Mouse (Mus musculus) layer of hippocampus, adult 11-12 months (tissue): Measurements from ENCODE around the gene Zfhx3.
A peak's percentile ranks its signal among the peaks of the same experiment; 100 is the strongest.

ENCODE experiments used
- DNase-seq: peaks from one replicate; pipeline ENCODE4 v3.0.0; 2022; ENCODE audit warnings: low spot score

The Zfhx3 gene

DNA sequence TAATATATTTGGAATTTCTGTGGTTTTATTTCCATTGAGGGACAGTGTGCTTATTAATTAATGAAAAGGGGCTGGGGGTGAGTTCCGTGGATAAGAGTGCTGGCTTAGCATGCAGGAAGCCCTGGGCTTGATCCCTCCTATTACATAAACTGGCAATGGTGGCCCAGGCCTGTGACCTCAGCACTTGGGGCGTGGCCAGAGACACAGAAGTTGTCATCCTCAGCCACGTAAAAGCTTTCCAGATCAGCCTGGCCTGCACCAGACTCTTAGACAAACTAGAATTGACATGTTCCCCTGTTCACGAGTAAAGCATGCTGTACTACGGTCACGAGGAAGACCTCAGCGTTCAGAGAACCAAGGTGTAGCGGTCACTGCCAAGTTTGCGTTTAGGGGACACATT, 808.4 kb downstream of the Zfhx3 start:
- no peak for DNase-seq

- no peak for DNase-seq
These were observed 812.1 kb downstream of the Zfhx3 start for GRCm38 (mm10) chr8:108754556-108754955.

GRCm38 (mm10) chr8:108755400-108756325, 813.2 kb downstream of the Zfhx3 start:
- DNase-seq = no peak

GRCm38 (mm10) chr8:108759511-108760330, 817.3 kb downstream of the Zfhx3 start:
- DNase-seq = peak; percentile 60

DNA sequence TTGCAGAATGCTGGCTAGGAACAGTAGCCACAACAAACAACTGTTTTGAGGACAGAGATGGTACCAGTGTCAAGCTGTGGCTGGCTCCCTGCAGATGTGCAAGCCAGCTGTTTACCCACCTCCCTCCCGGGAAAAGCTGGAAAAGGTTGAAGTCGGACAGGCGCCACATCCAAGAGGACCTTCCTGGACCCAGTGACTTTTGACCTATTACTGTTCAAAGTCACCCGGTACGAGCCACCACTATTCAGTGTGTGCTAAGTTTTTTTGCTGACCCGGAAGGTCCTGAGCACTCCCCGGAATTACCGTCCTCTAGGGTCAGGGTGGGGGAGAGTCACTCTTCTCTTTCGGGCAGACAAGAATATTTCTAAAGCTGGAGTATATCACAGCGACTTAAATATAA, 818.3 kb downstream of the Zfhx3 start:
- DNase-seq = no peak

GRCm38 (mm10) chr8:108762567-108762966, 820.1 kb downstream of the Zfhx3 start:
- DNase-seq = no peak

DNA sequence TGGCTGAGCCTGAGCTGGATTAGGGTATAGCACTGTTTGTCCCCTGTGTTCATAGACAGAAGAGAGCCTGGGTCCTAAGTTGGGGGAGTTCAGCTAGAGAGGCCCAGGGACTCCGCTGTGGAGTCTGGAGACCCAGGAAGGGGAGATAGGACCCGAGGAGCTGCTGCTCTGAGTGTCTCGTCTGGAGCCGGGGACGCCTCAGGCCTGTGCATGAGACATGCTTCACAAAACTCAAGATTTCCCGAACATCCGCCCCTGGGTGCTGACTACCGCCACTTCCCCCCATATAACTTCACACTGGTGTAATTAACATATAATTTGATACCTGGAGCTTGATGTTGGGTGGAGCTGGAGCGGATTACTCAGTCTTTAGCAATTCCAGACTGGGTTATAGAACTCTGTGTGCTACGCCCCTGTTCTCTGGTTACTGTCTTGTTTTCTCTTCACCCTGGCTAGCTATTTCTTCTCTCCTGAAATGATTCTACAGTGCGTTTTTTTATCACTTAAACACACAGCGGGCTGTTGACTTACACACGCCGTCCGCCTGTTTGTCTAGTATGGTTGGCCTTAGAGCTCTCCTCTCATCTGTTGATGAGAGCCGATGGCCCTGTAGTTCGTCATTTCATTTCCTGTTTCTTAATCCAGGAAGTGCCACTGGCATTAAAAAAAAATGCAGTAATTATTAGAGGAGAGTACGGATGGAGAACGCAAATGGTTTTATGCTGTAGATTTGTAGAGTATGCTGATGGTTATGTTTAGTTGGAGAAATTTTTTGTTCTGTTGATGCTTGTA, 822.2 kb downstream of the Zfhx3 start:
- DNase-seq = no peak

DNA sequence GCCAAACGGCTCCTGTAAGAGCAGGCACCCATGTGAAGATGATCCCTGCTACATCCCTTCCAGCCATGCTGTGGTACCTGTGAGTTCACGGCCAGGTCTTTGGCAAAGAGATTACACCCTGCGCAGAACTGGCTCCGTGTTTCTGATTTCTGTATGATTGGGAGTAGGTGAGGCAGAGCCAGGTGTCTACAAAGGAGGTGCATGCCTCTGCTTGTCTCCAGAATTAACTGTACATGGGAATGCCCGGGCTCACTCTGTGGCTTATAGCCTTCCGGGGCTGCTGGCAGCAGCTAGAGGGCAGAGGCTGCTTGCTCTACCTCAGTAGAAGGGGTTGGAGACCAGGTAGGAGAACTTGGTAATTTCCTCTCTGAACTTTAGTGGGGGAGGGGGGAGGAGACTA, 823.7 kb downstream of the Zfhx3 start:
- DNase-seq = no peak

DNA sequence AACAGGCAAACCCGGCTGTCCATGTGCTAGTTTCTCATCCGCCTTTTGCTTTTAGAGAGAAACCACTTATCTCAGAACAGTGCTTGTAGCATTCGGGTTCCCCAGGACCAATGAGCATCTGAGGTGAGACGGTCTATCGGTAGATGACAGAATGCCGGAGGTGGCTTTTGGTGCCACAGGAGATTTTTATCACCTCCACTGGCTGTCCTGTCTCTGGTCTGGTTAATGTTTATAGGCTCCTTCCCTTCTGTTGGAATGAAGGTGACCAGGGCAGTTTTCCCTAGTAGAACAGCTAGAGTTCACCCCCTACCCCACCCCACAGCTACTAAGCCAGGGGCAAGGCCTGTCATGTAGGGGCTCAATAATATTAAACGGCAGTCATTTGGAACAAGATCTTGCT, 825.6 kb downstream of the Zfhx3 start:
- no peak for DNase-seq

DNA sequence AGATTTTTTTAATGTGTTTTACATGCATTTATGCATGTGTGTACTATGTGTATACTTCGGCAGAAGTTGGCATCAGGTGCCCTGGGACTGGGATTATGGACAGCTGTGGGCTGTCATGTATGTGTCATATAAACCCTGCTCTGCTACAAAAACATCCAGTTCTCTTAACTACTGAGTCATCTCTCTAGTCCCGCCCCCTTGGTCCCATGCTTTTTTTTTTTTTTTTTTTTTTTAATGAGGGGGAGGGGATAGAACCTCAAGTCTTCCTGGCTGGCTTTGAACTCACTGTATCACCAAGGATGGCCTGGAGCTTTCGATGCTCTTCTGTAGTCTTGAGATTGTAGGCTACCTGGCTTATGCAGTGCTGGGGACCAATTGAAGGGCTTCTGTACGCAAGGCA, 827.9 kb downstream of the Zfhx3 start:
- DNase-seq = no peak

- DNase-seq = no peak
These were observed 831.0 kb downstream of the Zfhx3 start for GRCm38 (mm10) chr8:108773436-108773835.

GRCm38 (mm10) chr8:108778063-108778462, 835.6 kb downstream of the Zfhx3 start:
- no peak for DNase-seq

- no peak for DNase-seq
These were observed 836.1 kb downstream of the Zfhx3 start for GRCm38 (mm10) chr8:108778551-108778950.

GRCm38 (mm10) chr8:108780766-108781165, 838.3 kb downstream of the Zfhx3 start:
- no peak for DNase-seq

GRCm38 (mm10) chr8:108781192-108781591, 838.7 kb downstream of the Zfhx3 start:
- peak; percentile 32 for DNase-seq

DNA sequence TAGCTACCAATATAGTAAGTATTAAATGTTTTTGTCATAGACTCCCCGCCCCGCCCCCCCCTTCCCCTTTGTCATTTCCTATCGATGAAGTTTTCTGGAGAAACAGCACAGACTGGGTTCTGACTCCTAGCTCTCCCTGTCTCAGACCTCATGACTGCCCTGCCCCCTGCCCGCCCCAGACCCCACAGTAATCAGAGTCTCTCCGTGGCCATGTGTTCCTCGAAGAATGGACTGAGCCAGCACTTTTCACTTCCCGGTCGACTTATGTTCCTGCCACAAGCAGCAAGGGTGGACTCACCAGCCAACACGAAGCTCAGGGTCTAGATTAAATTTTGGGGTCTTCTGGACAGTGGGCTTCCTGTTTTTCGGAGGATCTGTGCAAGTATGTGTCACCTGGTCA, 840.7 kb downstream of the Zfhx3 start:
- DNase-seq = no peak

DNA sequence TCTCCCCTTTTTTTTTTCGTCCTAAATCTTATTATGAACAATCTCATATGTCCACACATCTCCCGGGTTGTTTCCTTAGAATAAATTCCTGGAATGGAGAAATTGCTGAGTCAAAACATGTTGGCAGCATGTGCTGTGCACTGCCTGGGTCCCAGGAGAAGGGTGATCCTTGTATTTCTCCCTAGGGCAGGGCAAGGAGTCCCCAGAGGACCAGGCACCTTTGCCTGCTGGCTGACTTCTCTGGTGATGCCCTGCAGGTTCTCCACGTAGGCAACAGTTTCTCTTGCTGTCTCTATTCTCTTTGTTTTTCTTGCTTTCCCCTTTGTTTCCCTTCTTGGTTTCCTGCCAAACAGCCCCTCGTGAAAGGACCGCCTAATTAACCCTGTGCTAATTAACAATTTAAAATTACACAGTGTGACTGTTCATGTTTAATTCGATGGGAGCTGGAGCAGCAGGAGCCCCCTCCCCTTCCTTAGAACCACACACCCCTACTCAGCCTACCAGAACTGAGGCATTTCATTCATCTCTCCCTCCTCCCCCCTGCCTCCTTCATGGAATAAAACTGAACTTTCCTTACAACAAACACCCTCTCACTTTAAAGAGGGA, 845.8 kb downstream of the Zfhx3 start:
- DNase-seq = no peak

GRCm38 (mm10) chr8:108788762-108789157, 846.3 kb downstream of the Zfhx3 start:
- no peak for DNase-seq

- peak; percentile 61 for DNase-seq
These were observed 848.3 kb downstream of the Zfhx3 start for GRCm38 (mm10) chr8:108790559-108791293.

- DNase-seq = no peak
These were observed 853.6 kb downstream of the Zfhx3 start for GRCm38 (mm10) chr8:108796076-108796475.

DNA sequence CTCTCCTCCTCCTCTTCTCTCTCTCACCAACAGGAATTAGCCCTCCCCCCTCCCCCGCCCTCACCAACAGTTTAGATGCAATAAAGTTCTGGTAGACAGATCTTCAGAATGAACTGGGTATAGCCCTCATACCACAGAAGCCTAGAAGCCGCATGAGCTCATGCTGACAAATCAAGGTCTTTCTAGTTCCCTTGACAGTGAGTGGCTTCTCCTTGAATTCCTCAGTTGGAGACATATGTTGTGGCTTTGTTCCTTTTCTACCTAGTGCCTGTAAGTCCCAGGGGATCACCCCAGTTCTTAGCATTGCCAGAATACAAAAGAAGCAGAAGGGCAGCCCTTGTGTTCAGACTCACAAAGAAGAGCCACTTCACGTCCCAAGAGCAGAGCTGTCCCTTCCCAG, 854.4 kb downstream of the Zfhx3 start:
- no peak for DNase-seq
